Mouse (Mus musculus) stomach, embryonic 14.5 days (tissue): ENCODE measurements around the gene Gm10229. TPM values are rescaled to one million over a fixed set of nuclear protein-coding genes. Genes with fewer than 3 reads are reported as not detected.
"Not testable (repeated sequence)": the region's sequence is repeated elsewhere in the genome, so short reads cannot be mapped to it uniquely, and the experiment has no call there.

Experiments
- ATAC-seq: fragments of 200-750 bp; cut with Nextera tagmentation; 2 replicates; pipeline ENCODE4 v1.8.0; 2017; ENCODE audit warnings: low read depth, moderate TSS enrichment; ENCODE audit not compliant: insufficient number of reproducible peaks, insufficient read depth, low FRiP score
- H3K27ac ChIP-seq: fragments of 300-500 bp; sonication (generic); 2 replicates; pipeline ENCODE4 v1.5.1; 2014; ENCODE audit warnings: mild to moderate bottlenecking, low read length, moderate library complexity, mixed read lengths
- H3K27me3 ChIP-seq: fragments of 300-500 bp; sonication (generic); 2 replicates; pipeline ENCODE4 v1.6.1; 2014; ENCODE audit warnings: low read length, control low read depth, mixed read lengths; ENCODE audit not compliant: control insufficient read depth, insufficient read depth
- H3K36me3 ChIP-seq: fragments of 300-500 bp; sonication (generic); 2 replicates; pipeline ENCODE4 v1.6.1; 2014; ENCODE audit warnings: mild to moderate bottlenecking, control low read depth, low read length, moderate library complexity, mixed read lengths; ENCODE audit not compliant: control insufficient read depth, insufficient read depth
- H3K4me1 ChIP-seq: fragments of 300-500 bp; sonication (generic); 2 replicates; pipeline ENCODE4 v1.6.1; 2014; ENCODE audit warnings: low read length, control low read depth, mixed read lengths; ENCODE audit not compliant: control insufficient read depth, insufficient read depth
- H3K4me2 ChIP-seq: fragments of 300-500 bp; sonication (generic); replicated peaks from 2 replicates; pipeline ENCODE4 v1.6.1; 2014; ENCODE audit warnings: low read depth, low read length, control low read depth
- H3K4me3 ChIP-seq: fragments of 300-500 bp; sonication (generic); 2 replicates; pipeline ENCODE4 v1.5.1; 2014; ENCODE audit warnings: low read depth, low read length, control low read depth
- H3K9ac ChIP-seq: fragments of 300-500 bp; sonication (generic); replicated peaks from 2 replicates; pipeline ENCODE4 v1.6.1; 2014; ENCODE audit warnings: low read depth, mild to moderate bottlenecking, control low read depth, low read length, moderate library complexity, mixed read lengths
- H3K9me3 ChIP-seq: fragments of 300-500 bp; sonication (generic); 2 replicates; pipeline ENCODE4 v1.6.1; 2016; ENCODE audit warnings: low read depth, low read length, control low read depth; ENCODE audit not compliant: control insufficient read depth
- WGBS: fragments of 180-500 bp; shearing (Covaris S2); extraction: QIAGEN DNeasy Blood & Tissue Kit; methylation state at CpG from one replicate; pipeline ENCODE4 v1.1.7; 2014; 5-methylcytosine and 5-hydroxymethylcytosine counted together
- polyA plus RNA-seq: library from polyadenylated mRNA; unstranded; fragments of >200 nt; fragmentation: Nextera tagmentation; extraction: Ambion mirVana; gene quantifications from 2 replicates; pipeline ENCODE4 v1.2.1, GENCODE M21; 2014

Gene Gm10229
- polyA plus RNA-seq: not detected in 2 replicates

DNA sequence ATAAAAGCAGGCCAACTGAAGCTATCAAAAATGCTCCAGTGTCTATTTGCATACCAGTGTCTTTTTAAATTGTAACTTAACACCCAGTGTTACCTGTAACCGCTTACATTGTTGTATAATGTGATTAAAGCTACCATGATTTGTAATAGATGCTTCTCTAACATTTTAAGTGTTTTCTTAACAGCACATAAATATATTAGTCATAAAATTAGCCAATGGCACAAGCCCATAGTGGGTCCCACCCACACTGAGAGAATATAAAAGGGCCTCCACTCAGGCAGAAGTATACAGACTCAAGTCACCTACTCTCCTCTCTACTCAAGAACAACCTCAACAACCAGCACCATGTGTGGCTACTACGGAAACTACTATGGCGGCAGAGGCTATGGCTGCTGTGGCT, at the start of gene Gm10229:
Gene Gm10229 (plus strand): TSS at position 301 of the 400 bp plus-strand sequence.
- not testable (repeated sequence) for H3K9ac ChIP-seq, H3K27ac ChIP-seq, H3K27me3 ChIP-seq, H3K36me3 ChIP-seq, H3K9me3 ChIP-seq, H3K4me1 ChIP-seq, H3K4me2 ChIP-seq, H3K4me3 ChIP-seq, ATAC-seq
- 89% methylated on average over 1 of the region's 3 CpGs for WGBS

DNA sequence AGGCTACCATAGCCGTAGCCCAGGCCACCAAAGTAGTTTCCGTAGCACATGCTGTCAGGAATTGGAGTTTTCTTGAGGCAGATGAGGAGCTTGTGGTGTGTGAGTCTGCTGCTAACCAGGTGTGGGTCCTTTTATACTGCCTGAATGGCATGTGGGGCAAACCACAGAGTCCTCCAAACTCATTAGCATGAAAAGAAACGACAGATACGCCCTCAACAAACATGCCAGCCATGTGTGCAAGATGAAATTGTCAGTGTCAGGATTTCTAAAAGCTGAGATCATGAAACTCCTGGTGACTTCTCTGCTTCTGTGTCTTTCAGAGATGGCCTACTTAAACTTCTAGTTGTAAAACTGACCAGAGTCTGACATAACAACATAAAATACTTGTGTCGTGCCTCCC, 4.4 kb upstream of the Gm10229 start, which contains the start of gene Krtap22-2:
Gene Krtap22-2 (minus strand): TSS at position 101 of the 400 bp plus-strand sequence.
- Histone ChIP-seq H3K27ac (no peak within 1 kb of the TSS), H3K36me3 (no peaks in the 10 kb centered on the region), H3K27me3 (no peaks in the 10 kb centered on the region), H3K4me1 (no peaks in the 10 kb centered on the region), H3K9ac (no peak within 1 kb of the TSS), H3K4me2 (no peak within 1 kb of the TSS), H3K4me3 (no peak within 1 kb of the TSS), H3K9me3 (no peaks in the 10 kb centered on the region)
- WGBS: 81% methylated on average over 5 of the region's 5 CpGs
- ATAC-seq: no peak

DNA sequence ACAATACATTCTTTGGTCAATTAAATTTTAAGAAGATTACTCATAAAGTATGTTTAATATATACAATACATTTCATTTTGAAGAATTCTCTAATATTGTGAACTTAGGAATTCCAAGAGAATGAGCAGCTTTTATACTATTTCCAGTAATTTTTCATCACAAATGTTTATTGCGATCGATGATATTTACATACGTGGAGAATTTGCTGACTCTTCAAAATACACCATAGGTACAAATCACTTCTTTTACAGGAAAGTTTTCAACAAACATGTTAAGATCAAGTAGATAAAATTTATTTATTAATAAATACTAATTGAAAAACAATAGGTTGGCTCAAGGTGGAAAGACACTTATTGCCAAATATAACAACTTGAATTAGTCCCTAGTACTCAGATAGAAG, 1.1 kb upstream of the Gm10229 start:
- H3K4me2 ChIP-seq: no peak overlapping the region
- no peaks in the 10 kb centered on the region for H3K36me3 ChIP-seq
- H3K9me3 ChIP-seq: no peaks in the 10 kb centered on the region
- no peak overlapping the region for H3K27ac ChIP-seq
- no peaks in the 10 kb centered on the region for H3K27me3 ChIP-seq
- H3K4me3 ChIP-seq: no peak overlapping the region
- WGBS: 97% methylated on average over 3 of the region's 3 CpGs
- no peak for ATAC-seq
- H3K4me1 ChIP-seq: no peaks in the 10 kb centered on the region
- H3K9ac ChIP-seq: no peak overlapping the region

- 93% methylated on average over 3 of the region's 3 CpGs for WGBS
- not testable (repeated sequence) for H3K36me3 ChIP-seq, H3K4me3 ChIP-seq, H3K9me3 ChIP-seq, H3K4me2 ChIP-seq, H3K27ac ChIP-seq, ATAC-seq, H3K27me3 ChIP-seq, H3K4me1 ChIP-seq, H3K9ac ChIP-seq
These were observed 16.3 kb downstream of the Gm10229 start, which contains the start of gene Krtap6-1 for GRCm38 (mm10) chr16:89031399-89031798. TSS of gene Krtap6-1 (plus strand) at chr16:89031699.

DNA sequence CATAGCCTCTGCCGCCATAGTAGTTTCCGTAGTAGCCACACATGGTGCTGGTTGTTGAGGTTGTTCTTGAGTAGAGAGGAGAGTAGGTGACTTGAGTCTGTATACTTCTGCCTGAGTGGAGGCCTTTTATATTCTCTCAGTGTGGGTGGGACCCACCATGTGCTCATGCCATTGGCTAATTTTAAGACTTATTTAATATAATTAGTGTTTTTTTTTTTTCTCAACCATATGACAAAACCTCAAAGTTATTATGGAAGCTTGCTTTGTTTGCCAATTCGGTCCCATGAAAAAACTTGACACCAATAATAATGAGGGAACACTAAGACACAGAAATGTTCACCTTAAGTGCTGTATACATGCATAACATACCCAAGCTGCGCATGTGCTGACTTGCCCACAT, 26.3 kb downstream of the Gm10229 start, which contains the start of gene Gm10228:
Gene Gm10228 (minus strand): TSS at position 101 of the 400 bp plus-strand sequence.
- H3K4me3 ChIP-seq, H3K4me2 ChIP-seq, H3K36me3 ChIP-seq, H3K27ac ChIP-seq, ATAC-seq, H3K9ac ChIP-seq, H3K27me3 ChIP-seq, H3K4me1 ChIP-seq, H3K9me3 ChIP-seq: not testable (repeated sequence)
- WGBS: 87% methylated on average over 2 of the region's 4 CpGs

DNA sequence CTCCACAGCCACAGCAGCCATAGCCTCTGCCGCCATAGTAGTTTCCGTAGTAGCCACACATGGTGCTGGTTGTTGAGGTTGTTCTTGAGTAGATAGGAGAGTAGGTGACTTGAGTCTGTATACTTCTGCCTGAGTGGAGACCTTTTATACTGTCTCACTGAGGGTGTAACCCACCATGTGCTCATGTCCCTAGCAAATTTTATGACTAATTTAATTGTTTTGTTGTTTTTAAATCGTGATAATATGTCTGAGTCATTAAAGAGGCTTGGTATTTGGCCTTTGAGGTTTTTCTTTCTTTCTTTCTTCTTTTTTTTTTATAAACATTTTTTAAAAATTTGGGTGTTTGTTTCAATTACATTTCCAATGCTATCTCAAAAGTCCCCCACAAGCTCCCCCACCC, 32.7 kb downstream of the Gm10229 start, which contains the start of gene Krtap6-5:
Gene Krtap6-5 (minus strand): TSS at position 101 of the 400 bp plus-strand sequence.
- Histone ChIP-seq H3K9me3 (no peaks in the 10 kb centered on the region), H3K36me3 (no peaks in the 10 kb centered on the region), H3K9ac (no peak within 1 kb of the TSS), H3K27ac (no peak within 1 kb of the TSS), H3K4me2 (no peak within 1 kb of the TSS), H3K4me3 (no peak within 1 kb of the TSS), H3K27me3 (no peaks in the 10 kb centered on the region), H3K4me1 (no peaks in the 10 kb centered on the region)
- ATAC-seq: no peak
- 80% methylated on average over 3 of the region's 3 CpGs for WGBS

DNA sequence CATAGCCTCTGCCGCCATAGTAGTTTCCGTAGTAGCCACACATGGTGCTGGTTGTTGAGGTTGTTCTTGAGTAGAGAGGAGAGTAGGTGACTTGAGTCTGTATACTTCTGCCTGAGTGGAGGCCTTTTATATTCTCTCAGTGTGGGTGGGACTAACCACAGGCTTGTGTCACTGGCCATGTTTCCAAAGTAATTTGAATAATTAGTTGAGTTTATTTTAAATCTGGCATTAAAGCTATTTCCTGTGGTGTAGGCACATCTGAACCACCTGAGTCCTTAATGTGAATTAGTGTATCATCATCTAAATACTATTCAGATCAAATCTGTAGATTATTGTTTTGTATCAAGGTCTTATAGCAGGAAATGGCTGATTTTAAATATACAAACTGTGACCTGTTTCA, 48.8 kb downstream of the Gm10229 start, which contains the start of gene 1110025L11Rik:
Gene 1110025L11Rik (minus strand): TSS at position 101 of the 400 bp plus-strand sequence.
- H3K36me3 ChIP-seq, H3K27me3 ChIP-seq, ATAC-seq, H3K4me2 ChIP-seq, H3K9ac ChIP-seq, H3K4me1 ChIP-seq, H3K27ac ChIP-seq, H3K4me3 ChIP-seq, H3K9me3 ChIP-seq: not testable (repeated sequence)
- no CpG with 5 or more reads among the region's 2 CpGs for WGBS
